Mouse (Mus musculus) erythroid progenitor cell, adult 5-6 weeks (primary cell): ENCODE results near the gene Gm14296. TPM values are rescaled to one million over a fixed set of nuclear protein-coding genes. Genes with fewer than 3 reads are reported as not detected.
"Not testable (repeated sequence)": the region's sequence is repeated elsewhere in the genome, so short reads cannot be mapped to it uniquely, and the experiment has no call there.

Experiments used
- ATAC-seq: replicated peaks from 2 replicates; pipeline ENCODE4 v1.8.0; 2016; ENCODE audit warnings: moderate number of reproducible peaks, mild to moderate bottlenecking, moderate TSS enrichment, inconsistent platforms; ENCODE audit not compliant: poor library complexity, low FRiP score, severe bottlenecking
- total RNA-seq, 2 experiments: library from RNA; stranded (forward) in 1 of 2; stranded (reverse) in 1 of 2; fragments of 150-400 nt in 1 of 2; fragments of 186-747, 209-891 nt in 1 of 2; gene quantifications; 2 replicates each; pipeline versions ENCODE4 v1.2.3 to v1.2.4; 2015 to 2017; ENCODE audit warnings: low replicate concordance in 2 of 2

Gm14296 gene
- total RNA-seq (2015; ENCODE audit: low replicate concordance) (4.6 TPM in 1 of 2 replicates, not detected in the other), total RNA-seq (2017; ENCODE audit: low replicate concordance) (1.3 and 3.0 TPM in 2 replicates)

- not testable (repeated sequence) for ATAC-seq
These were observed at the start of gene Gm14296 for GRCm38 (mm10) chr2:176927709-176928108. Gene Gm14296, minus strand, starts transcription at chr2:176927809.

- not testable (repeated sequence) for ATAC-seq
These were observed 22.1 kb downstream of the Gm14296 start for GRCm38 (mm10) chr2:176905464-176905863.

Other genes starting within 250 kb of the Gm14296 start
- gene Gm14305, start 219.5 kb downstream of the Gm14296 start, total RNA-seq (2015; ENCODE audit: low replicate concordance) = not detected in 2 replicates
- gene Gm14305, start 219.5 kb downstream of the Gm14296 start, total RNA-seq (2017; ENCODE audit: low replicate concordance) = 0.39 and 4.7 TPM in 2 replicates
- 7.2 and 15.9 TPM in 2 replicates for gene Gm14295, start 129.2 kb downstream of the Gm14296 start, total RNA-seq (2015; ENCODE audit: low replicate concordance)
- gene Gm14295, start 129.2 kb downstream of the Gm14296 start, total RNA-seq (2017; ENCODE audit: low replicate concordance) = 0.51 TPM in 1 of 2 replicates, not detected in the other
- gene Gm14408, start 96.7 kb downstream of the Gm14296 start, total RNA-seq (2015; ENCODE audit: low replicate concordance) = not detected in 2 replicates
- not detected in 2 replicates for gene Gm14408, start 96.7 kb downstream of the Gm14296 start, total RNA-seq (2017; ENCODE audit: low replicate concordance)
- gene Gm14419, start 73.1 kb upstream of the Gm14296 start, total RNA-seq (2015; ENCODE audit: low replicate concordance) = not detected in 2 replicates
- 1.5 and 4.1 TPM in 2 replicates for gene Gm14419, start 73.1 kb upstream of the Gm14296 start, total RNA-seq (2017; ENCODE audit: low replicate concordance)
- not detected in 2 replicates for gene Gm14401, start 146.5 kb upstream of the Gm14296 start, total RNA-seq (2015; ENCODE audit: low replicate concordance)
- gene Gm14401, start 146.5 kb upstream of the Gm14296 start, total RNA-seq (2017; ENCODE audit: low replicate concordance) = not detected in 2 replicates